Mouse (Mus musculus): ENCODE measurements around the gene Lyst. TPM values are rescaled to one million over a fixed set of nuclear protein-coding genes. Genes with fewer than 3 reads are reported as not detected.

Lyst gene
- total and polyA plus RNA-seq, 2 experiments = 2.3 to 30.3 TPM

DNA sequence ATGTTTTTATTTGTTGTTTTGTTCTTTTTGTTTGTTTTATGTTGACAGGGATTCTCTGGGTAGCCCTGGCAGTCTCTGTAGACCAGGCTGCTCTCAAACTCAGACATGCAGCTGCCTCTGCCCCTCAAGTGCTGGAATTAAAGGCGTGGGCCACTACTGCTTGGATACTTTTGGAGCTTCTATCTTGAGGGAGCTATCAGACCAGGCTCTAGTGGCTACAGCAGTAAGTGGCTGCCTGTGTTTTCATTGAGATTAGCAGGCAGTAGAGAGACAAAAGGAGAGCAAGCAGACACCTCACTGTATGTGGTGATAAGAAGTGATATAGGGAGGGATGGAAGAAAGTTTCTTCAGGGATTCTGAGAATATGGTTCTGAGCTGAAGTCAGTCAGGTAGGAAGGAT lies 21.4 kb upstream of the Lyst start:
- Histone ChIP-seq H3K36me3 (ENCODE audit: control insufficient read depth, insufficient read depth, low read length) (no peaks in the 10 kb centered on the region), H3K27ac (replicated peaks; ENCODE audit: insufficient read depth, low read depth, low read length) (peak overlapping the region; percentile 92), H3K4me3 (ENCODE audit: insufficient read depth, low read depth, low read length) (no peak overlapping the region), H3K79me2 (ENCODE audit: control insufficient read depth, insufficient read depth, low read length) (no peaks in the 10 kb centered on the region), H3K9ac (ENCODE audit: low read depth, low read length) (no peak overlapping the region), H3K27me3 (ENCODE audit: control insufficient read depth, insufficient read depth, low read length) (no peaks in the 10 kb centered on the region), H3K4me1 (ENCODE audit: control insufficient read depth, insufficient read depth, low read length) (peaks cover 20% of the 10 kb centered on the region)
- WGBS = 67% methylated on average over 1 of the region's 1 CpGs
- TF ChIP-seq POLR2A (IDR thresholded peaks at IDR 0.05; ENCODE audit: extremely low read depth, insufficient read depth, low read length) = no peak
- TF ChIP-seq CTCF (IDR thresholded peaks at IDR 0.05; ENCODE audit: low read depth, low read length) = no peak
- DNase-seq (ENCODE audit: extremely low read depth, low read depth, low spot score) = no peak

DNA sequence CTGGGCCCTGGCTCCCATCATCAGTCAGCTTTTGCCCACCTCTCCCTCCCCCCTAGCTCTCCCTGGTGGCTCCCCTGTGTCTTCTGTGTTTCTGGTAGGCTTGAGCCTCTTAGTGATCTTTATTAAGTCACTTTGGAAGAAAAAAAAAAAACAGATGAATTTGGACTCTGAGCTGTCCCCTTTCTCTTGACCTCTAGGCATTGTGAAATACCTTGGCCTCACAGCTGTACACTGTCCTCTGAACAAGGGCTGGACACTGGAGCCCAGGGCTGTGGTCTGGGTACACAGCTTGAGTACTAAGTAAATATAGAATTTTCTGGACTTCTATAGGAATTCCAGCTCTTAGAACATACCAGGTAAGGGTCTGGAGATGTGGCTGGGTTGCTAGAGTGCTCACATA lies 20.6 kb upstream of the Lyst start:
- TF ChIP-seq POLR2A (IDR thresholded peaks at IDR 0.05; ENCODE audit: extremely low read depth, insufficient read depth, low read length) = no peak
- no peak for TF ChIP-seq CTCF (IDR thresholded peaks at IDR 0.05; ENCODE audit: low read depth, low read length)
- Histone ChIP-seq H3K36me3 (ENCODE audit: control insufficient read depth, insufficient read depth, low read length) (no peaks in the 10 kb centered on the region), H3K4me1 (ENCODE audit: control insufficient read depth, insufficient read depth, low read length) (peaks cover 28% of the 10 kb centered on the region), H3K27ac (replicated peaks; ENCODE audit: insufficient read depth, low read depth, low read length) (peak overlapping the region; percentile 92), H3K9ac (ENCODE audit: low read depth, low read length) (peak overlapping the region; percentile 28; the same call in 1 of the 2 replicates), H3K79me2 (ENCODE audit: control insufficient read depth, insufficient read depth, low read length) (no peaks in the 10 kb centered on the region), H3K27me3 (ENCODE audit: control insufficient read depth, insufficient read depth, low read length) (no peaks in the 10 kb centered on the region), H3K4me3 (ENCODE audit: insufficient read depth, low read depth, low read length) (no peak overlapping the region)
- DNase-seq (ENCODE audit: extremely low read depth, low read depth, low spot score) = peak; percentile 97

DNA sequence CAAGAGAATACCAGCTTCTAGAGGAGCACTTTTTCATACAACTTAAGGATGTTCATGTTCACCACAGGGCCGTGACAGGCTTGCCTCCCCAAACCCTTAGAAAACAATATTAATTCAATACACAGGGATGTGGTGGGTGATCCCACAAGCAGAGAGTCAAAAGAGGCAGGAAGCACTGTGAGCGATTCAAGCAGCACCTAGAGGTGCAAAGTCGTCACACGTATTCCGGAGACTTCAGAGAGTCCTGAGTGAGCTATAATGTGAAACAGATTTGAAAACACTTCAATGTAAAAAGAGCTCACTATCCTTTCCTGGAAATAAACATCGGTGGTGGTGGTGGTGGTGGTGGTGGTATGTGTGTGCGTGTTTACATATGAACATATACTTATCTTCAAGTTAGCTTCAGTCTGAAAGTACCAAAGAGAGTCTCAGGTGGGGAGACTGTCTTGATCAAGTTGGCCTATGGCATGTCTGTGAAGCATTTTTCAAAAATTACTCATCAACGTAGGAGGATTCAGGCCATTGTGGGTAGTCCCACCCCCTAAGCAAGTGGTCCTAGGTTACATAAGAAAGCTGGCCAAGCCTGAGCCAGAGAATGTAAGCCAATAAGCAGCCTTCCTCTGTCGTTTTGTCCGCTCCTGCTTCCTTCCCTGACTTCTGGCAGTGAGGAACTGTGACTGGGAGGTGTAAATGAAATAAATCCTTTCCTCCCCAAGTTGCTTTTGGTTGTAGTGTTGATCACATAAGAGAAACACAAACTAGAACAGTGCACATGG lies 17.9 kb upstream of the Lyst start:
- no peaks in the 10 kb centered on the region for H3K36me3 ChIP-seq (ENCODE audit: control insufficient read depth, insufficient read depth, low read length)
- peaks cover 29% of the 10 kb centered on the region for H3K4me1 ChIP-seq (ENCODE audit: control insufficient read depth, insufficient read depth, low read length)
- WGBS = 90% methylated on average over 10 of the region's 10 CpGs
- no peaks in the 10 kb centered on the region for H3K27me3 ChIP-seq (ENCODE audit: control insufficient read depth, insufficient read depth, low read length)
- DNase-seq (ENCODE audit: extremely low read depth, low read depth, low spot score) = no peak
- no peaks in the 10 kb centered on the region for H3K79me2 ChIP-seq (ENCODE audit: control insufficient read depth, insufficient read depth, low read length)
- H3K9ac ChIP-seq (ENCODE audit: low read depth, low read length) = no peak overlapping the region
- H3K27ac ChIP-seq (replicated peaks; ENCODE audit: insufficient read depth, low read depth, low read length) = no peak overlapping the region; the same call in 1 of the 2 replicates
- H3K4me3 ChIP-seq (ENCODE audit: insufficient read depth, low read depth, low read length) = no peak overlapping the region
- TF ChIP-seq CTCF (IDR thresholded peaks at IDR 0.05; ENCODE audit: low read depth, low read length) = no peak
- TF ChIP-seq POLR2A (IDR thresholded peaks at IDR 0.05; ENCODE audit: extremely low read depth, insufficient read depth, low read length) = no peak

DNA sequence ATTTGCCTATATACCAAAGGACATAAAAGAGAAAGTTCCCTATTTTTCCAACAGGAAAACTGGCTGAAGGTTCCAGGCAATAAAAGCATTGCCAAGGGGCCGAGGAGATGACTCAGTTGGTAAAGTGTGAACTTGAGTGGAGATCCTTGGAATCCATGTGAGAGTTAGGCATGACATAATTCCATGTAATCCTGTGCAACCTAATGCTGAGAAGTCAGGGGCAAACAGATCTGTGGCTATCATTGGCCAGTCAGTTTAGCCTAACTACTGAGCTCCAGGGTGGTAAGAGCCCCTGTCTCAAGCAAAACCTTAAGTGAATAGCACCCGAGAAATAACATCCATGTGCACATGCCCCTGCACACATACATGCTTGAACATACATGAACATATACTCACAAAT lies 17.3 kb upstream of the Lyst start:
- no peaks in the 10 kb centered on the region for H3K36me3 ChIP-seq (ENCODE audit: control insufficient read depth, insufficient read depth, low read length)
- H3K9ac ChIP-seq (ENCODE audit: low read depth, low read length) = no peak overlapping the region
- WGBS = 65% methylated on average over 2 of the region's 2 CpGs
- peaks cover 29% of the 10 kb centered on the region for H3K4me1 ChIP-seq (ENCODE audit: control insufficient read depth, insufficient read depth, low read length)
- no peaks in the 10 kb centered on the region for H3K79me2 ChIP-seq (ENCODE audit: control insufficient read depth, insufficient read depth, low read length)
- TF ChIP-seq POLR2A (IDR thresholded peaks at IDR 0.05; ENCODE audit: extremely low read depth, insufficient read depth, low read length) (no peak), CTCF (IDR thresholded peaks at IDR 0.05; ENCODE audit: low read depth, low read length) (no peak)
- H3K27ac ChIP-seq (replicated peaks; ENCODE audit: insufficient read depth, low read depth, low read length) = peak overlapping the region; percentile 36; the same call in 1 of the 2 replicates
- no peaks in the 10 kb centered on the region for H3K27me3 ChIP-seq (ENCODE audit: control insufficient read depth, insufficient read depth, low read length)
- no peak for DNase-seq (ENCODE audit: extremely low read depth, low read depth, low spot score)
- H3K4me3 ChIP-seq (ENCODE audit: insufficient read depth, low read depth, low read length) = no peak overlapping the region

DNA sequence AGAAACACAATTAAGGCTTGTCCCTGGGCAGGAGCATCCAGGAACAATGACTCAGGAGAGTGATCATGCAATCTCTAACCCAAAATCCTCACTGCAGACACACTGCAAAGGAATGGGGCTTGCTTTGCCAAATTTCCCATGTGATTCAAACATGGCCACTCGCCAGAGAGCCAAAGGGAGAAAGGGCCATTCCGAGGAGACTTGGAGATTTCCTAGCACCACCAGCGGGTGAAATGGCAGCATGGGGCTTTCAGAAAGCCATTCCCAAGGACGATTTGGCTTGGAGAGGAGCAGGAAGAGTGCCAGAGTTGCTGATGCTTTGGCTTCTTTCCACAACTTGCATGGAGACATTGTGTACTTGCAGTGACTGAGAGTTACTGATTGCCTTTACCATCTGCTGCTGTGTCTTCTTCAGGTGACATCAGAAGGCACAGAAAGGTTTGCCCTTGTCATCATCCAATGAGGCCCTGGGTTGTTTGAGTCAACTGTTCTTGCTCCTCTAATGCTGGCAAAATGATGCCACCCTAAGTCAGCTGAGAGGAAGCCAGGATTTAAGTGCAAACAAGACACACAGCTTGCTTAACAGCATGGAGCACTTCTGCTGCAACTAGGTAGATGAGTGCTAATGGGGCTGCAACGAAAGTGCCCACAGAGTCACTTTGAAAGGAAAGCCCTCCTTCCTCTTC lies 16.5 kb upstream of the Lyst start:
- DNase-seq (ENCODE audit: extremely low read depth, low read depth, low spot score) = peak; percentile 87
- Histone ChIP-seq H3K9ac (ENCODE audit: low read depth, low read length) (no peak overlapping the region), H3K27me3 (ENCODE audit: control insufficient read depth, insufficient read depth, low read length) (no peaks in the 10 kb centered on the region), H3K27ac (replicated peaks; ENCODE audit: insufficient read depth, low read depth, low read length) (peak overlapping the region; percentile 74), H3K79me2 (ENCODE audit: control insufficient read depth, insufficient read depth, low read length) (no peaks in the 10 kb centered on the region), H3K4me3 (ENCODE audit: insufficient read depth, low read depth, low read length) (no peak overlapping the region), H3K36me3 (ENCODE audit: control insufficient read depth, insufficient read depth, low read length) (no peaks in the 10 kb centered on the region), H3K4me1 (ENCODE audit: control insufficient read depth, insufficient read depth, low read length) (peaks cover 26% of the 10 kb centered on the region)
- TF ChIP-seq CTCF (IDR thresholded peaks at IDR 0.05; ENCODE audit: low read depth, low read length) = no peak
- no peak for TF ChIP-seq POLR2A (IDR thresholded peaks at IDR 0.05; ENCODE audit: extremely low read depth, insufficient read depth, low read length)
- WGBS = 5% methylated on average over 5 of the region's 5 CpGs
